Mouse (Mus musculus) cerebellum, adult 2 months (tissue): ENCODE measurements at regions not wholly inside any gene's neighbourhood (a gene's known extent, or its start where the extent isn't known, plus 50 kb on each side); places are given as distances from the start of the nearest gene placed in this dataset.

Experiments
- CTCF ChIP-seq: fragments of 200-500 bp; IDR thresholded peaks from 2 replicates; pipeline ENCODE4 v1.5.1; 2011; ENCODE audit warnings: low read depth, mild to moderate bottlenecking, control low read depth, low read length, moderate library complexity, borderline replicate concordance; ENCODE audit not compliant: insufficient read depth
- POLR2A ChIP-seq: fragments of 200-500 bp; IDR thresholded peaks from 2 replicates; pipeline ENCODE4 v1.6.1; 2011; ENCODE audit warnings: low read length, control low read depth, borderline replicate concordance; ENCODE audit not compliant: insufficient read depth

DNA sequence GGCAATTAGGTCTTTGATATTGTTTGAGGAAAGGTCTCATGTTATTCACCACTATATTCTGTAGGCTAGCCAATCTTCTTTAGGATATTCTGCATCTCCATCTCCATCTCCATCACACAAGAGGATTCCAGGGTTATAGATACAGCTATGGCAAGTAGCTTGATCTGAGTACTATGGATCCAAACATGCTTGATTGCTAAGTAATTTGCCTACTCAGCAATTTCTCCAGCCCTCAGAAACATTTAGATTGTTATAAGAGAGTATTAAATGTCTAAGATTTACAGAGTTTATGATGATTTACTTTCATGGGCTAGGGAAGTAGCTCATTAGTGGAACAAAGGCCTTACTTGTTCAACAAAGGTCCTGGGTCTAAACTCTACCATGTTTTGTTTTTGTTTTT is 259.8 kb downstream of the Casp12 start:
- TF ChIP-seq CTCF: no peak
- TF ChIP-seq POLR2A: no peak
